Mouse (Mus musculus): Measurements from ENCODE around the gene Pifo.
"Not testable (repeated sequence)": the region's sequence is repeated elsewhere in the genome, so short reads cannot be mapped to it uniquely, and the experiment has no call there.

Pifo gene

GRCm38 (mm10) chr3:106014546-106014945 is at the start of gene Pifo:
Pifo (minus strand) TSS chr3:106014646.
- no peak for ATAC-seq (ENCODE audit: low TSS enrichment)

- no peak for ATAC-seq (ENCODE audit: low TSS enrichment)
Measured at GRCm38 (mm10) chr3:106057966-106058365, 43.5 kb upstream of the Pifo start.

- ATAC-seq (ENCODE audit: low TSS enrichment): no peak
Measured at GRCm38 (mm10) chr3:106051896-106052295, 37.5 kb upstream of the Pifo start.

GRCm38 (mm10) chr3:106040306-106040705 is 25.9 kb upstream of the Pifo start:
- ATAC-seq (ENCODE audit: low TSS enrichment): no peak

- ATAC-seq (ENCODE audit: low TSS enrichment): no peak
Measured at GRCm38 (mm10) chr3:106032781-106033180, 18.3 kb upstream of the Pifo start, which contains the start of gene Chil5. Chil5 (minus strand) TSS chr3:106032814.

- ATAC-seq (ENCODE audit: low TSS enrichment): no peak
Measured at GRCm38 (mm10) chr3:106024135-106024534, 9.7 kb upstream of the Pifo start.

GRCm38 (mm10) chr3:106021840-106022239 is 7.4 kb upstream of the Pifo start:
- ATAC-seq (ENCODE audit: low TSS enrichment): peak; percentile 73

GRCm38 (mm10) chr3:106003360-106003759 is 11.1 kb downstream of the Pifo start:
- not testable (repeated sequence) for ATAC-seq (ENCODE audit: low TSS enrichment)

GRCm38 (mm10) chr3:106001416-106002370 is 12.8 kb downstream of the Pifo start:
- peak; percentile 100 for ATAC-seq (ENCODE audit: low TSS enrichment)

GRCm38 (mm10) chr3:106000707-106001375 is 13.6 kb downstream of the Pifo start:
- peak; percentile 23; the same call in 1 of the 2 replicates for ATAC-seq (ENCODE audit: low TSS enrichment)

GRCm38 (mm10) chr3:105994730-105995129 is 19.7 kb downstream of the Pifo start:
- ATAC-seq (ENCODE audit: low TSS enrichment): no peak

- ATAC-seq (ENCODE audit: low TSS enrichment): no peak
Measured at GRCm38 (mm10) chr3:105991653-105992283, 22.7 kb downstream of the Pifo start.

- not testable (repeated sequence) for ATAC-seq (ENCODE audit: low TSS enrichment)
Measured at GRCm38 (mm10) chr3:105989611-105990010, 24.8 kb downstream of the Pifo start.

- no peak for ATAC-seq (ENCODE audit: low TSS enrichment)
Measured at GRCm38 (mm10) chr3:105974174-105974573, 40.3 kb downstream of the Pifo start.

GRCm38 (mm10) chr3:105973411-105973810 is 41.0 kb downstream of the Pifo start, which contains the start of gene Ovgp1:
Ovgp1 (plus strand) TSS chr3:105973711.
- ATAC-seq (ENCODE audit: low TSS enrichment): no peak

GRCm38 (mm10) chr3:105971831-105972446 is 42.5 kb downstream of the Pifo start:
- ATAC-seq (ENCODE audit: low TSS enrichment): no peak

- no peak for ATAC-seq (ENCODE audit: low TSS enrichment)
Measured at GRCm38 (mm10) chr3:105960700-105961099, 53.7 kb downstream of the Pifo start.

GRCm38 (mm10) chr3:105959999-105960398 is 54.4 kb downstream of the Pifo start, which contains the start of gene Atp5f1:
Atp5f1 (minus strand) TSS chr3:105960099.
- no peak for ATAC-seq (ENCODE audit: low TSS enrichment)

- ATAC-seq (ENCODE audit: low TSS enrichment): peak; percentile 44
Measured at GRCm38 (mm10) chr3:105959585-105959984, 54.9 kb downstream of the Pifo start.

- peak; percentile 97 for ATAC-seq (ENCODE audit: low TSS enrichment)
Measured at GRCm38 (mm10) chr3:105958974-105959580, 55.4 kb downstream of the Pifo start, which contains the start of gene Wdr77. Wdr77 (plus strand) TSS chr3:105959369.

GRCm38 (mm10) chr3:105958204-105958603 is 56.2 kb downstream of the Pifo start:
- ATAC-seq (ENCODE audit: low TSS enrichment): no peak
